Mouse (Mus musculus) MEL (cell line): ENCODE data around the gene Cpm. TPM values are rescaled to one million over a fixed set of nuclear protein-coding genes. Genes with fewer than 3 reads are reported as not detected.

Experiments
- DNase-seq: peaks from one replicate; pipeline ENCODE4 v3.0.0; 2011; ENCODE audit warnings: low read depth, low spot score
- H3K27ac ChIP-seq: 2 replicates; pipeline ENCODE4 v1.5.1; 2012; ENCODE audit warnings: low read depth, mild to moderate bottlenecking, control low read depth, low read length, moderate library complexity; ENCODE audit not compliant: control insufficient read depth
- H3K27me3 ChIP-seq, 2 experiments: fragments of 150-350 bp in 1 of 2; sonication (generic) in 1 of 2; 2 replicates each; pipeline ENCODE4 v1.6.1; 2012; ENCODE audit warnings: low read length in 2 of 2, mild to moderate bottlenecking in 2 of 2, improper control_type of control experiment in 1 of 2, moderate library complexity in 1 of 2; ENCODE audit not compliant: insufficient read depth in 2 of 2, control insufficient read depth in 1 of 2
- H3K36me3 ChIP-seq, 2 experiments: 2 replicates each; pipeline ENCODE4 v1.6.1; 2012 to 2014; ENCODE audit warnings: low read length in 2 of 2, improper control_type of control experiment in 1 of 2, inconsistent platforms in 1 of 2, mild to moderate bottlenecking in 1 of 2; ENCODE audit not compliant: insufficient read depth in 2 of 2, control insufficient read depth in 1 of 2
- H3K4me1 ChIP-seq, 2 experiments: fragments of 150-350 bp in 1 of 2; sonication (generic) in 1 of 2; 2 replicates each; pipeline ENCODE4 v1.6.1; 2012; ENCODE audit warnings: low read length in 2 of 2, improper control_type of control experiment in 1 of 2, mild to moderate bottlenecking in 1 of 2; ENCODE audit not compliant: insufficient read depth in 2 of 2, control insufficient read depth in 1 of 2
- H3K4me3 ChIP-seq, 2 experiments: fragments of 150-350 bp in 1 of 2; sonication (generic) in 1 of 2; 2 replicates each; pipeline ENCODE4 v1.5.1; 2012; ENCODE audit warnings: low read depth in 2 of 2, low read length in 2 of 2, mild to moderate bottlenecking in 2 of 2, moderate library complexity in 2 of 2, control low read depth in 1 of 2, improper control_type of control experiment in 1 of 2; ENCODE audit not compliant: control insufficient read depth in 1 of 2, insufficient read depth in 1 of 2
- H3K79me2 ChIP-seq: 2 replicates; pipeline ENCODE4 v1.6.1; 2012; ENCODE audit warnings: mild to moderate bottlenecking, low read length, moderate library complexity; ENCODE audit not compliant: control insufficient read depth, poor library complexity, insufficient read depth
- H3K9ac ChIP-seq: 2 replicates; pipeline ENCODE4 v1.6.1; 2012; ENCODE audit warnings: low read depth, mild to moderate bottlenecking, control low read depth, low read length, moderate library complexity; ENCODE audit not compliant: control insufficient read depth, poor library complexity, severe bottlenecking
- H3K9me3 ChIP-seq: fragments of 150-350 bp; sonication (generic); replicated peaks from 2 replicates; pipeline ENCODE4 v1.6.1; 2012; ENCODE audit warnings: mild to moderate bottlenecking, low read length, improper control_type of control experiment, moderate library complexity; ENCODE audit not compliant: insufficient read depth
- BHLHE40 ChIP-seq: IDR thresholded peaks from 2 replicates; pipeline ENCODE4 v1.6.1; 2012; ENCODE audit warnings: low read depth, mild to moderate bottlenecking, inconsistent platforms, low read length, improper control_type of control experiment, borderline replicate concordance
- CHD2 ChIP-seq: IDR thresholded peaks from 2 replicates; pipeline ENCODE4 v1.6.1; 2011; ENCODE audit warnings: low read length, improper control_type of control experiment
- CTCF ChIP-seq, 3 experiments: IDR thresholded peaks in 2 of 3; conservative IDR thresholded peaks in 1 of 3; 2 replicates each; pipeline ENCODE4 v1.5.1; 2011 to 2012; ENCODE audit warnings: low read length in 3 of 3, low read depth in 2 of 3, mild to moderate bottlenecking in 2 of 3, improper control_type of control experiment in 1 of 3, inconsistent platforms in 1 of 3, mixed read lengths in 1 of 3, moderate library complexity in 1 of 3; ENCODE audit not compliant: control insufficient read depth in 1 of 3, insufficient read depth in 1 of 3, poor library complexity in 1 of 3, severe bottlenecking in 1 of 3
- E2F4 ChIP-seq: IDR thresholded peaks from 2 replicates; pipeline ENCODE4 v1.6.1; 2011; ENCODE audit warnings: low read depth, low read length, improper control_type of control experiment, borderline replicate concordance
- ELF1 ChIP-seq: IDR thresholded peaks from 2 replicates; pipeline ENCODE4 v1.6.1; 2014; ENCODE audit warnings: low read depth, mild to moderate bottlenecking, inconsistent platforms, low read length, improper control_type of control experiment, moderate library complexity
- EP300 ChIP-seq, 2 experiments: IDR thresholded peaks; 2 replicates each; pipeline ENCODE4 v1.6.1; 2011; ENCODE audit warnings: improper control_type of control experiment in 2 of 2, low read length in 2 of 2, low read depth in 1 of 2, mild to moderate bottlenecking in 1 of 2
- GATA1 ChIP-seq: IDR thresholded peaks from 2 replicates; pipeline ENCODE4 v1.6.1; 2011; ENCODE audit warnings: low read depth, low read length, improper control_type of control experiment
- JUND ChIP-seq: IDR thresholded peaks from 2 replicates; pipeline ENCODE4 v1.6.1; 2011; ENCODE audit warnings: low read depth, mild to moderate bottlenecking, improper control_type of control experiment, low read length
- MAFK ChIP-seq: IDR thresholded peaks from 2 replicates; pipeline ENCODE4 v1.6.1; 2011; ENCODE audit warnings: low read depth, mild to moderate bottlenecking, low read length, improper control_type of control experiment, borderline replicate concordance
- MAZ ChIP-seq: IDR thresholded peaks from 2 replicates; pipeline ENCODE4 v1.6.1; 2012; ENCODE audit warnings: low read depth, mild to moderate bottlenecking, inconsistent platforms, low read length, improper control_type of control experiment
- MEF2A ChIP-seq: IDR thresholded peaks from 2 replicates; pipeline ENCODE4 v1.6.1; 2014; ENCODE audit warnings: low read depth, mild to moderate bottlenecking, inconsistent platforms, low read length, improper control_type of control experiment; ENCODE audit not compliant: poor library complexity, insufficient replicate concordance, severe bottlenecking; ENCODE audit errors: extremely low read depth
- NELFE ChIP-seq: IDR thresholded peaks from 2 replicates; pipeline ENCODE4 v1.6.1; 2011; ENCODE audit warnings: low read depth, low read length, improper control_type of control experiment
- POLR2A ChIP-seq, 2 experiments: IDR thresholded peaks; 2 replicates each; pipeline ENCODE4 v1.6.1; 2011 to 2012; ENCODE audit warnings: low read length in 2 of 2, mild to moderate bottlenecking in 2 of 2, control low read depth in 1 of 2, improper control_type of control experiment in 1 of 2, low read depth in 1 of 2, moderate library complexity in 1 of 2; ENCODE audit not compliant: control insufficient read depth in 1 of 2, insufficient read depth in 1 of 2, poor library complexity in 1 of 2
- RAD21 ChIP-seq: IDR thresholded peaks from 2 replicates; pipeline ENCODE4 v1.6.1; 2011; ENCODE audit warnings: mild to moderate bottlenecking, low read depth, low read length, improper control_type of control experiment
- RCOR1 ChIP-seq: IDR thresholded peaks from 2 replicates; pipeline ENCODE4 v1.6.1; 2012; ENCODE audit warnings: low read depth, mild to moderate bottlenecking, inconsistent platforms, low read length, improper control_type of control experiment
- TAL1 ChIP-seq: IDR thresholded peaks from 2 replicates; pipeline ENCODE4 v1.6.1; 2012; ENCODE audit warnings: mild to moderate bottlenecking, inconsistent platforms, low read length, moderate library complexity, mixed read lengths
- TCF12 ChIP-seq: IDR thresholded peaks from 2 replicates; pipeline ENCODE4 v1.6.1; 2014; ENCODE audit warnings: low read depth, mild to moderate bottlenecking, inconsistent platforms, low read length, improper control_type of control experiment, moderate library complexity
- UBTF ChIP-seq: IDR thresholded peaks from 2 replicates; pipeline ENCODE4 v1.6.1; 2012; ENCODE audit warnings: low read depth, mild to moderate bottlenecking, inconsistent platforms, low read length, improper control_type of control experiment, moderate library complexity, borderline replicate concordance; ENCODE audit not compliant: insufficient read depth
- USF1 ChIP-seq: IDR thresholded peaks from 2 replicates; pipeline ENCODE4 v1.6.1; 2014; ENCODE audit warnings: low read depth, mild to moderate bottlenecking, inconsistent platforms, low read length, improper control_type of control experiment, moderate library complexity
- USF2 ChIP-seq, 2 experiments: IDR thresholded peaks; 2 replicates each; pipeline ENCODE4 v1.6.1; 2011 to 2012; ENCODE audit warnings: improper control_type of control experiment in 2 of 2, low read length in 2 of 2, borderline replicate concordance in 1 of 2, inconsistent platforms in 1 of 2, low read depth in 1 of 2, mild to moderate bottlenecking in 1 of 2; ENCODE audit not compliant: insufficient read depth in 1 of 2
- polyA plus RNA-seq, 2 experiments: library from polyadenylated mRNA; stranded (reverse) in 1 of 2; unstranded in 1 of 2; fragments of >175 nt in 1 of 2; fragments of >200 nt in 1 of 2; gene quantifications; 2 replicates each; pipeline versions ENCODE4 v1.2.1 to v1.2.4; 2012; ENCODE audit warnings: low replicate concordance in 2 of 2, low read depth in 1 of 2; ENCODE audit not compliant: insufficient read length in 2 of 2, insufficient read depth in 1 of 2, missing spikeins in 1 of 2
- total RNA-seq: library from RNA; depleted of rRNA; stranded (reverse); fragments of 300-350 nt; gene quantifications from 2 replicates; pipeline ENCODE4 v1.2.3, GENCODE M21; 2012

Cpm gene
- total and polyA plus RNA-seq, 3 experiments = 0.04 to 0.40 TPM; not detected in 1

DNA sequence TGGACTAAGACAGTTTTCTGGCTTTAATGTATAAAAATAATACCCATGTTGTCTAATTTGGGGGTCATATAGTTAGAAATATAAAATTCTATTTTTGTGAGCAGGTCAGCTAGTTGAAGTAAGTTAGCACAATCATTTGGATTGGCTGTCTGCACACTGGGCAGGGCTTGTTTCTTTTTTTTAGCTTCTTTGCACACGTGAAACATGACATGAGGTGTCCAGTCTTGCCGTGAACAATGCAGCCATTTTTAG lies 60.7 kb downstream of the Cpm start:
- H3K36me3 ChIP-seq = peaks cover 0 to 24% of the 10 kb centered on the region in 2 experiments; a peak in 2 of 4 replicates
- no peaks in the 10 kb centered on the region for H3K27me3 ChIP-seq
- no peak overlapping the region for H3K4me3 ChIP-seq
- no peaks in the 10 kb centered on the region for H3K9me3 ChIP-seq
- no peak overlapping the region for H3K9ac ChIP-seq
- no peaks in the 10 kb centered on the region for H3K4me1 ChIP-seq
- TF ChIP-seq MAFK (no peak), ELF1 (no peak), USF1 (no peak), UBTF (no peak), CTCF (IDR thresholded peaks at IDR 0.05 in 2 of 3, conservative IDR thresholded peaks at IDR 0.05 in 1 of 3; ENCODE audit: control insufficient read depth in 1 of 3, insufficient read depth in 1 of 3, low read depth in 2 of 3, low read length in 3 of 3, poor library complexity in 1 of 3, severe bottlenecking in 1 of 3) (no peak), TCF12 (no peak), TAL1 (no peak), EP300 (IDR thresholded peaks at IDR 0.05; ENCODE audit: low read depth in 1 of 2, low read length in 2 of 2) (no peak), POLR2A (IDR thresholded peaks at IDR 0.05; ENCODE audit: control insufficient read depth in 1 of 2, insufficient read depth in 1 of 2, low read depth in 1 of 2, low read length in 2 of 2, poor library complexity in 1 of 2) (no peak), RAD21 (no peak), E2F4 (no peak), USF2 (IDR thresholded peaks at IDR 0.05; ENCODE audit: borderline replicate concordance in 1 of 2, insufficient read depth in 1 of 2, low read depth in 1 of 2, low read length in 2 of 2) (no peak), GATA1 (no peak), RCOR1 (no peak), MAZ (no peak)
- no peaks in the 10 kb centered on the region for H3K79me2 ChIP-seq
- no peak overlapping the region for H3K27ac ChIP-seq
- DNase-seq = no peak

DNA sequence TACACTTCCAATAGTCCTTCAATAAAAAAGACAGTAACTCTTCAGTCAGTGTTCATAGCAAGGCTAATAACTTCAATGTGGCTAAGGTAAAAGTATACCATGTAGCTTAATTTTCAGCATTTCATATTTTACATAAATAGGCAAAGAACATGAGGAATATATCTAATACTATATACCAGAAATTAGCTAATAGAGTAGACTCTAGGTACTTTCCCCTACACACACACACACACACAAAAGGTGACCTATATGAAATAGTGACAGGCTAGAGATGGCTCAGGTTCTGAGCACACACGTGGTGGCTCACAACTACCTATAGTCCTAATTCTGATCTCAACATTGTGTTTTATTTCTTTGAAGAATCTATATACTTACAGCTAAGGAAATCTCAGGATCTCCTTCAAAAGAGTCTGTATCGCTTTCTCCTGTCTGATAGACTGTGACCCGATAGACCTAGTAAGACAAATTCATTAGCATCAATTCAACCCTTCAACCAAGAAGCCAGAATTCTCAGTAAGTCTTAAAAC lies 61.5 kb downstream of the Cpm start:
- Histone ChIP-seq H3K9ac (no peak overlapping the region), H3K4me1 (no peaks in the 10 kb centered on the region), H3K27me3 (no peaks in the 10 kb centered on the region), H3K36me3 (peaks cover 0 to 26% of the 10 kb centered on the region in 2 experiments; a peak in 2 of 4 replicates), H3K4me3 (no peak overlapping the region), H3K9me3 (no peaks in the 10 kb centered on the region), H3K79me2 (no peaks in the 10 kb centered on the region), H3K27ac (no peak overlapping the region)
- no peak for DNase-seq
- no peak for TF ChIP-seq E2F4
- no peak for TF ChIP-seq CHD2
- TF ChIP-seq BHLHE40 = no peak
- TF ChIP-seq MAZ = no peak
- TF ChIP-seq MEF2A = no peak
- TF ChIP-seq NELFE = no peak
- no peak for TF ChIP-seq RCOR1
- no peak for TF ChIP-seq MAFK
- TF ChIP-seq JUND = no peak
